ENCODE assay signal across 15 mouse cellular contexts in genomic region chr6:146230373-146230788, GRCm38 (mm10).
DNase-seq lines count a peak whose midpoint lies in the region; ATAC-seq and TF ChIP-seq lines count a peak whose summit lies in the region.
"Had no signal": no experiment of that assay in that cellular context is flagged by ENCODE, and none has a peak within 500 bp of the region (broad histone marks: within the 10 kb centered on the region; RNA-seq: fewer than 3 reads in every experiment).

No protein-coding gene starts in this region.

- ATAC-seq in midbrain, embryonic 14.5 days (ENCODE audit: low FRiP score, low TSS enrichment), result no peak
- peak; percentile 84 for ATAC-seq in granulocyte monocyte progenitor cell, adult 5-6 weeks (replicated peaks; ENCODE audit: poor library complexity, severe bottlenecking)
- ATAC-seq: CD4-positive, CD25-positive, alpha-beta regulatory T cell, adult 4 months had no signal

- H3K36me3 ChIP-seq in midbrain, embryonic 14.5 days (ENCODE audit: control insufficient read depth, insufficient read depth, low read length), result no peaks in the 10 kb centered on the region
- no peaks in the 10 kb centered on the region for H3K36me3 ChIP-seq in midbrain, embryonic 10.5 days
- peaks cover 91% of the 10 kb centered on the region for H3K36me3 ChIP-seq in megakaryocyte, embryonic 14.5 days (replicated peaks; ENCODE audit: low read length)
- H3K36me3 ChIP-seq: embryonic facial prominence, embryonic 13.5 days had no signal

- H3K27me3 ChIP-seq in midbrain, embryonic 14.5 days (ENCODE audit: control insufficient read depth, insufficient read depth, low read length), result no peaks in the 10 kb centered on the region
- H3K27me3 ChIP-seq in midbrain, embryonic 10.5 days (ENCODE audit: low read depth, poor library complexity, severe bottlenecking), result no peaks in the 10 kb centered on the region
- H3K27me3 ChIP-seq in megakaryocyte, embryonic 14.5 days (replicated peaks), result no peaks in the 10 kb centered on the region
- H3K27me3 ChIP-seq: embryonic facial prominence, embryonic 13.5 days had no signal

- H3K9me3 ChIP-seq in midbrain, embryonic 14.5 days (ENCODE audit: control insufficient read depth, low read length), result no peaks in the 10 kb centered on the region
- H3K9me3 ChIP-seq in midbrain, embryonic 10.5 days (replicated peaks), result no peaks in the 10 kb centered on the region
- H3K9me3 ChIP-seq in megakaryocyte, embryonic 14.5 days, result peaks cover 7% of the 10 kb centered on the region
- H3K9me3 ChIP-seq: embryonic facial prominence, embryonic 13.5 days had no signal

- no peak overlapping the region for H3K4me2 ChIP-seq in midbrain, embryonic 14.5 days (ENCODE audit: low read length)
- H3K4me2 ChIP-seq: embryonic facial prominence, embryonic 13.5 days had no signal

- no peak overlapping the region for H3K4me3 ChIP-seq in midbrain, embryonic 14.5 days (replicated peaks; ENCODE audit: low read depth, low read length)
- no peak overlapping the region for H3K4me3 ChIP-seq in midbrain, embryonic 10.5 days
- peak overlapping the region; percentile 13 for H3K4me3 ChIP-seq in bone marrow, adult 2 months (replicated peaks; ENCODE audit: control insufficient read depth, low read depth, low read length)
- peak overlapping the region; percentile 83 for H3K4me3 ChIP-seq in megakaryocyte, embryonic 14.5 days (replicated peaks)
- H3K4me3 ChIP-seq: embryonic facial prominence, embryonic 13.5 days; heart, adult 2 months; myocyte had no signal

- no peak overlapping the region for H3K27ac ChIP-seq in midbrain, embryonic 14.5 days (replicated peaks; ENCODE audit: low read depth, low read length)
- H3K27ac ChIP-seq in midbrain, embryonic 10.5 days (replicated peaks), result no peak overlapping the region
- peak overlapping the region; percentile 49 for H3K27ac ChIP-seq in bone marrow, adult 2 months (ENCODE audit: control insufficient read depth, insufficient read depth, low read depth, low read length, poor library complexity)
- H3K27ac ChIP-seq: embryonic facial prominence, embryonic 13.5 days; heart, adult 2 months had no signal

- no peak for TF ChIP-seq POLR2A in bone marrow, adult 2 months (IDR thresholded peaks at IDR 0.05; ENCODE audit: borderline replicate concordance, control insufficient read depth, low read depth, low read length)

- peak; percentile 24 for DNase-seq in midbrain, embryonic 14.5 days
- DNase-seq in midbrain, embryonic 10.5 days (ENCODE audit: low spot score), result no peak
- no peak for DNase-seq in cerebellum, adult 9-11 months
- DNase-seq in adrenal gland, postnatal 10 days, result no peak
- no peak for DNase-seq in layer of hippocampus, postnatal 25 days (ENCODE audit: extremely low spot score in 1 of 2, low spot score in 1 of 2)
- DNase-seq: adrenal gland, postnatal 25 days; cerebellum, postnatal 10 days; heart, adult 2 months; heart, postnatal 14 days had no signal

- TF ChIP-seq CTCF in bone marrow, adult 2 months (IDR thresholded peaks at IDR 0.05; ENCODE audit: control insufficient read depth, insufficient read depth, low read length), result no peak

- no peak overlapping the region for H3K9ac ChIP-seq in midbrain, embryonic 14.5 days (replicated peaks; ENCODE audit: low read length)
- H3K9ac ChIP-seq: embryonic facial prominence, embryonic 13.5 days had no signal

- WGBS in midbrain, embryonic 14.5 days, result 58% methylated on average over 9 of the region's 9 CpGs
- 74% methylated on average over 9 of the region's 9 CpGs for WGBS in midbrain, embryonic 10.5 days
- 37% methylated on average over 9 of the region's 9 CpGs for WGBS in bone marrow, adult 2 months

- H3K4me1 ChIP-seq in midbrain, embryonic 14.5 days (ENCODE audit: control insufficient read depth, insufficient read depth, low read length), result peaks cover 10% of the 10 kb centered on the region; the same call in 1 of the 2 replicates
- peaks cover 8% of the 10 kb centered on the region for H3K4me1 ChIP-seq in midbrain, embryonic 10.5 days
- peaks cover 2% of the 10 kb centered on the region; the same call in 1 of the 2 replicates for H3K4me1 ChIP-seq in bone marrow, adult 2 months (ENCODE audit: control insufficient read depth, insufficient read depth, low read length)
- peaks cover 42% of the 10 kb centered on the region for H3K4me1 ChIP-seq in megakaryocyte, embryonic 14.5 days

Comparison
In these comparisons a context has a peak if more than half of its experiments do, and no peak if none do; other contexts are left out.
1. H3K4me3 ChIP-seq: peak in bone marrow, adult 2 months (single experiment) and megakaryocyte, embryonic 14.5 days (single experiment); none in midbrain, embryonic 14.5 days (single experiment) and midbrain, embryonic 10.5 days (single experiment).